Mouse (Mus musculus): ENCODE measurements around the gene Cdc42bpg.

Gene Cdc42bpg

GRCm38 (mm10) chr19:6331178-6331577, 24.9 kb downstream of the Cdc42bpg start:
- DNase-seq (ENCODE audit: low read depth, low spot score): no peak

GRCm38 (mm10) chr19:6331719-6332516, 25.7 kb downstream of the Cdc42bpg start:
- no peak for DNase-seq (ENCODE audit: low read depth, low spot score)

GRCm38 (mm10) chr19:6333761-6334595, 27.7 kb downstream of the Cdc42bpg start:
- DNase-seq (ENCODE audit: low read depth, low spot score): no peak

- DNase-seq (ENCODE audit: low read depth, low spot score): peak; percentile 97
Measured at GRCm38 (mm10) chr19:6334673-6335457, 28.6 kb downstream of the Cdc42bpg start, which contains the start of gene Men1. Men1 (plus strand) TSS chr19:6334979.

GRCm38 (mm10) chr19:6335458-6335827, 29.2 kb downstream of the Cdc42bpg start:
- DNase-seq (ENCODE audit: low read depth, low spot score): no peak

GRCm38 (mm10) chr19:6336920-6337319, 30.7 kb downstream of the Cdc42bpg start:
- DNase-seq (ENCODE audit: low read depth, low spot score): no peak

GRCm38 (mm10) chr19:6338171-6338570, 31.9 kb downstream of the Cdc42bpg start:
- no peak for DNase-seq (ENCODE audit: low read depth, low spot score)

- no peak for DNase-seq (ENCODE audit: low read depth, low spot score)
Measured at GRCm38 (mm10) chr19:6338716-6339115, 32.5 kb downstream of the Cdc42bpg start.

- no peak for DNase-seq (ENCODE audit: low read depth, low spot score)
Measured at GRCm38 (mm10) chr19:6339191-6339590, 32.9 kb downstream of the Cdc42bpg start.

- DNase-seq (ENCODE audit: low read depth, low spot score): no peak
Measured at GRCm38 (mm10) chr19:6339890-6340504, 33.7 kb downstream of the Cdc42bpg start.

GRCm38 (mm10) chr19:6340524-6341452, 34.5 kb downstream of the Cdc42bpg start, which contains the start of gene Map4k2:
Map4k2 (plus strand) TSS chr19:6341135.
- DNase-seq (ENCODE audit: low read depth, low spot score): peak; percentile 74

GRCm38 (mm10) chr19:6341453-6342077, 35.3 kb downstream of the Cdc42bpg start:
- no peak for DNase-seq (ENCODE audit: low read depth, low spot score)

- no peak for DNase-seq (ENCODE audit: low read depth, low spot score)
Measured at GRCm38 (mm10) chr19:6342276-6342933, 36.1 kb downstream of the Cdc42bpg start.

GRCm38 (mm10) chr19:6343066-6343925, 37.0 kb downstream of the Cdc42bpg start:
- no peak for DNase-seq (ENCODE audit: low read depth, low spot score)

GRCm38 (mm10) chr19:6343996-6344395, 37.7 kb downstream of the Cdc42bpg start:
- DNase-seq (ENCODE audit: low read depth, low spot score): no peak

GRCm38 (mm10) chr19:6346023-6346422, 39.8 kb downstream of the Cdc42bpg start:
- no peak for DNase-seq (ENCODE audit: low read depth, low spot score)

GRCm38 (mm10) chr19:6346661-6347060, 40.4 kb downstream of the Cdc42bpg start:
- no peak for DNase-seq (ENCODE audit: low read depth, low spot score)

GRCm38 (mm10) chr19:6347615-6348014, 41.4 kb downstream of the Cdc42bpg start:
- DNase-seq (ENCODE audit: low read depth, low spot score): no peak

All from mesoderm, embryonic 11.5 days (tissue).